16 mouse cellular contexts compared by ENCODE assay signal in the genomic region with DNA sequence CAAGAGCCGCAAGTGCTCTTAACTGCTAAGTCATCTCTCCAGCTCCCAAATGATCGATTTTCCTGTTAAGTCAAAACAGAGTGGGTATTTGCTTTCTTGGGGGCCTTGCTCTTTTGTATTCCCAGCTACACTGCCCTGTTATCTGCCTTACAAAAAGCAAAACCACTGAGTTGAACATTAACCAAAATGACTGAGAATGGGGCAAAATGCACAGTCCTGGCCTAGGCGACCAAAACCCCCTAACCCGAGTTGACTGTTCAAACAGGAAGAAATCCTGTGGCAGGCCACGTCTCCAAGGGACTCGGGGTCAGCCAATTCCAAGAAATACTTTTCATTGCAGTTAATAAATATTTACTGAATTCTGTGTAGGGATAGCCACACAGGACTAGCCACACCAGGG. TPM values are rescaled to one million over a fixed set of nuclear protein-coding genes. Genes with fewer than 3 reads are reported as not detected.
"Had no signal": no experiment of that assay in that cellular context is flagged by ENCODE, and none has a peak within 500 bp of the region (broad histone marks: within the 10 kb centered on the region; RNA-seq: fewer than 3 reads in every experiment).

No protein-coding gene starts in this region.

- H3K4me2 ChIP-seq: limb, embryonic 12.5 days; midbrain, embryonic 12.5 days had no signal

- H3K4me3 ChIP-seq: layer of hippocampus, adult 2 months; limb, embryonic 12.5 days; midbrain, embryonic 12.5 days had no signal

- ATAC-seq: hindbrain, embryonic 16.5 days; inflammation-experienced regulatory T-cells, adult 6 months; midbrain, embryonic 16.5 days had no signal

- H3K36me3 ChIP-seq: limb, embryonic 12.5 days; midbrain, embryonic 12.5 days had no signal

- H3K27ac ChIP-seq: layer of hippocampus, adult 2 months; limb, embryonic 12.5 days; midbrain, embryonic 12.5 days had no signal

- H3K9ac ChIP-seq: limb, embryonic 12.5 days; midbrain, embryonic 12.5 days had no signal

- DNase-seq: lung, adult 18-20 months; right cerebral cortex, postnatal 14 days; thymus, postnatal 36 days had no signal

- H3K9me3 ChIP-seq: limb, embryonic 12.5 days; midbrain, embryonic 12.5 days had no signal

RNA-seq across cellular contexts. Expression of a gene that starts 28.5 kb away (rescaled TPM):
- total RNA-seq: layer of hippocampus, adult 2 months; layer of hippocampus, postnatal 10 days; left cerebral cortex, postnatal 36 days; megakaryocyte-erythroid progenitor cell, adult 5-6 weeks had no signal
- polyA plus RNA-seq: hindbrain, embryonic 16.5 days; inflammation-experienced regulatory T-cells, adult 6 months; limb, embryonic 12.5 days; lung, embryonic 16.5 days; midbrain, embryonic 12.5 days; midbrain, embryonic 16.5 days; neural tube, embryonic 14.5 days; spleen, adult 2 months; thymus, postnatal 0 days had no signal

RNA-seq across cellular contexts. Expression of a gene that starts 44.3 kb away (rescaled TPM):
- total RNA-seq: left cerebral cortex, postnatal 36 days; megakaryocyte-erythroid progenitor cell, adult 5-6 weeks had no signal
- polyA plus RNA-seq: spleen, adult 2 months had no signal
